Mouse (Mus musculus): ENCODE measurements around the gene Iqsec1. TPM values are rescaled to one million over a fixed set of nuclear protein-coding genes. Genes with fewer than 3 reads are reported as not detected.

Gene Iqsec1
- 100 to 1,000 TPM; 207 to 221 TPM for total RNA-seq (2021)

GRCm38 (mm10) chr6:90988648-90989317, at the start of gene Iqsec1:
Gene Iqsec1 (minus strand): TSS chr6:90988685.
- DNase-seq (ENCODE audit: extremely low spot score in 1 of 2, low spot score in 2 of 2): peak; percentile 81 to 95
- intact Hi-C loops (cut with DNase I): loop anchor here (5.0 kb wide), 3 partner anchors 61 to 171 kb away; no protein-coding TSS in a partner anchor

GRCm38 (mm10) chr6:91028256-91028655, 39.8 kb upstream of the Iqsec1 start:
- intact Hi-C loops (cut with DNase I): no loop called here
- no peak for DNase-seq (ENCODE audit: extremely low spot score in 1 of 2, low spot score in 2 of 2)

DNA sequence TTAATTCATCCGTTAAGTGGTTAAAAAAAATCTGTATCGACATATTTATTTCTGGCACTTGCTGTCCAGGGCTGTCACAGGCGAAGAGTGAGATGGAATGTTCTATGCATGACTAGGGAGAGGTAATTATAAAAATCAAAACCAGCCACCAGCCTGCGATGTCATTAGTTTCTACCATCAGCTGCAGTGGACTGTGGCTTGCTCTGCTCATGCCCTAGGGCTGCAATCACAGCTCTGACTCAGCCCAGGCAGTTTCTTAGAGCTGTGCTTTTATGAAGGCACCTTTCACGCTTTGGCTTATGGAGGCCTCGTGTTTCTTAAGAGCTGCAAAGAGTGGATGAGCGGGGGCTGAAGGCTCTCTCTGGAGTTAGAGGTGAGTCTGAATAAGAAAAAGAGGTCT, 32.3 kb upstream of the Iqsec1 start:
- intact Hi-C loops (cut with DNase I): no loop called here
- no peak for DNase-seq (ENCODE audit: extremely low spot score in 1 of 2, low spot score in 2 of 2)

- intact Hi-C loops (cut with DNase I): no loop called here
- no peak for DNase-seq (ENCODE audit: extremely low spot score in 1 of 2, low spot score in 2 of 2)
Observed at GRCm38 (mm10) chr6:91016600-91017230, 28.2 kb upstream of the Iqsec1 start.

DNA sequence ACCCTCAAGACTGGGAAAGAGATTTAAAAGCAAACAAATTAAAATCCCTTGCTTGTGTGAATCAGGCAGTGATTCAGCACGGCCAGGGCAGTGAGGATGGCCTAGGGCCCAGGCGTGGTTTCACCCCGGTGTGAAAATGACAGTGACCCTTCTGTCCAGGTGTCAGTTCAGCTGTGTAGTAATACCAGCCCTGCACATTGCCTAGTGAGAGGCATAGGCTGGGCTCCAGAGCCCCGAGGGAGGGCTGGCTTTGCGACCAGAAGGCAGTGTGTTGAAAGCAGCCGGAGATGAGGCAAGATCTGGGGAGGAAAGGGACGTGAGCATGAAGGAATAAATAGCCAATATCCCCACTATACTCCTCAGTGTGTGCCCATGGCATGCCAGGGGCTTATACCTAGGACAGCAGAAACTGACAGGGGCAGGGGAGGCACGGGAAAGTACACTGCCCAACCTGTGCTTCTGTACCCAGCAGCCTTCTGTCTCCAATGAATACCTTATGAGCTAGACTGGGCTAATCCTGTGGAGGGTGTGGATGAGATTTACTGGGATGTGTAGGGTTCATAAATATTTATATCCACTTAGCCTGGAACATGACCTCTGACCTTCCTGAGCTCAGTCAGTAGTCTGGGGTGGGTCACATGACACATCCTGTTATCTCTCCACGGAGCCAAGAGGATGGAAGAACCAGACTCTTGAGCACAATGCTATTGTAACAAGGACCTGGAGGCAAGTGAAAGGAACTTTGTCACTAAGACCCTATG, 25.9 kb upstream of the Iqsec1 start:
- no peak for DNase-seq (ENCODE audit: extremely low spot score in 1 of 2, low spot score in 2 of 2)
- intact Hi-C loops (cut with DNase I): no loop called here

- DNase-seq (ENCODE audit: extremely low spot score in 1 of 2, low spot score in 2 of 2): no peak
- intact Hi-C loops (cut with DNase I): no loop called here
Observed at GRCm38 (mm10) chr6:91012458-91012857, 24.0 kb upstream of the Iqsec1 start.

- DNase-seq (ENCODE audit: extremely low spot score in 1 of 2, low spot score in 2 of 2): no peak
- intact Hi-C loops (cut with DNase I): no loop called here
Observed at GRCm38 (mm10) chr6:91011568-91011967, 23.1 kb upstream of the Iqsec1 start.

- intact Hi-C loops (cut with DNase I): no loop called here
- no peak for DNase-seq (ENCODE audit: extremely low spot score in 1 of 2, low spot score in 2 of 2)
Observed at GRCm38 (mm10) chr6:91008284-91008830, 19.9 kb upstream of the Iqsec1 start.

DNA sequence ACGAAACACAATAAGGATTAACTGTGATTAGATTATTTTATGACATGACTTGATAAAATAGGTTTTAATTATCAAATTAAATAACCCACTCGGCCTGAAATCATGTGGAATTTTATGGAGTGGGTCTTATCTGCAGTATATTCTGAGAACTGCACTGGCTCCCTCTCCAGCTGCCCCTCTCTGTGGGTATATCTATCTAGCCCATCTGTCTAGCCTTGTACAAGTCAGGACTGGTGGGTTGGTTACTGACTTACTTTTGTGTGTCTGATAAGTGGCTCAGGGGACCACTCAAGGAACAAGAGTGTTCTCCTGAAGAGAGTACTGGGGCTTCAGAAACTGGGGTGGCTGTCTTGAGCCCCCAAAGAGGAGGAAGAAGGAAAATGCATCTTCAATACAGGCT, 18.7 kb upstream of the Iqsec1 start:
- no peak for DNase-seq (ENCODE audit: extremely low spot score in 1 of 2, low spot score in 2 of 2)
- intact Hi-C loops (cut with DNase I): no loop called here

DNA sequence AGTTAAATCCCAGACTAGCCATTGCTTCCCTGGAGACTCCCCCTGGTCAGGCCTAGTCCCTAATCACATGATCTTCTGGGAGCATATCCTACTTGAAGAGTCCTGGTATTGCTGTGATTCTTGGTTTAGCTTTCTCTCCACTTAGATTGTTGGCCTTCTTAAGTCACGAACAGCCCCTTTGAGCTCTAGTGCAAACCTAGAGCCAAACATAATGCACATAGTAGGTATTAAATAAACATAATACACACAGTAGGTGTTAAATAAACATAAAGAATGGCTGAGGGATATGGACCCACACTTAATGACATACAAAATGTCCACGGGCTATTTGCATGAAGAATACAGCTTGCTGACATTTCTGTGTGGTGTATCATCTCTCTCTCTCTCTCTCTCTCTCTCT, 15.7 kb upstream of the Iqsec1 start:
- DNase-seq (ENCODE audit: extremely low spot score in 1 of 2, low spot score in 2 of 2): no peak
- intact Hi-C loops (cut with DNase I): no loop called here

GRCm38 (mm10) chr6:91003310-91003995, 15.0 kb upstream of the Iqsec1 start:
- DNase-seq (ENCODE audit: extremely low spot score in 1 of 2, low spot score in 2 of 2): no peak
- intact Hi-C loops (cut with DNase I): no loop called here

DNA sequence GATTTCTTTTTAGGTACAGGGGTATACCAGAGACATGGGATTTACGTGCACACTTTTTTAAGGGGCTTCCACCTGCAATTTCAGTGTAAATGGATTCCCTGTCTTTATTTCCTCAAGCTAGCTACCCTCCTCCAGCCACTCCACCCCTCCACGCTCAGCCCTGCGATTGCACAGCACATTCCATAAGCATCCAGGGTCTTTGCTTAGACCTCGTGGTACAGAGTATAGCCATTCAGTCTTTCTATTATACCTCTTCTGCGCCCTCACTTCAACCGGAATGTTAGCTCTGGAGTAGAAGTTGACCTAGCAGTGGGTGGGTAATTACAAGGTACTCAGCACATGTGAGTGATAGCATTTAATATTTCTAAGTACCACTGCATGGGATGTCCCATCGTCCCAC, 13.1 kb upstream of the Iqsec1 start:
- intact Hi-C loops (cut with DNase I): no loop called here
- DNase-seq (ENCODE audit: extremely low spot score in 1 of 2, low spot score in 2 of 2): no peak

DNA sequence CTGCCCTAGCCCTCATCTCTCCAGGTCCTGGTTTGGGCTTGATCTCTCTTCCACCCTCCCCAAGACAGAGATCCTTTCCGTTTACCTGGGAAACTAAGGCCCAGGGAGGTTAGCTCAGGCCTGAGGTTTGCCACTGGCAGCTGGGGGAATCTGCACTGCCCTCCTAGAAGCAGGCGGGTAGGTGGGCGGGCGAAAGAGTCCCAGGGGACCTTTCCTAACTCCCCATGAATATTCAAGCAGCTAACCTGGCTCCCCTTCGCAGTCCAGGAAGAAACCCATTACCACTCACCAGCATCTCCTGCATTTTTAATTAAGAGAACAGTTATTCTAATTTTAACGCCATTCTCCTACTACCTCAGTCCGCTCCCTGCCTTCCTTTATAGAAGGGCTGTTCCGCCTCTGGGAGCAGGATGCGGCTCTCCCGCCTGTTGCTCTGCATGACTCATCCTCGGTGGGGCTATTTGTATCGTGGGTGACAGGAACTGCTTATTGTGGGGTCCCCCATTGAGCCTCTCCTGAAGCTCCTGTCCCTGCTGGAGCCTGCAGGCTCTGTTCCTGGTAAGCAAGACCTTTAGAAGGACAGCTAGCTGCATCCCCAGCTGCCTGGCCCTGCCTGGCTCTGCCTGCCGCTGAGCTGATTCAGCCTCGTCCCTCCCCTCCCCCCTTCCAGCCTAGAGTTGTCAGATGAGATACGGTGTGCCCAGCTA, 12.5 kb upstream of the Iqsec1 start:
- peak; percentile 25 to 56 for DNase-seq (ENCODE audit: extremely low spot score in 1 of 2, low spot score in 2 of 2)
- intact Hi-C loops (cut with DNase I): no loop called here

DNA sequence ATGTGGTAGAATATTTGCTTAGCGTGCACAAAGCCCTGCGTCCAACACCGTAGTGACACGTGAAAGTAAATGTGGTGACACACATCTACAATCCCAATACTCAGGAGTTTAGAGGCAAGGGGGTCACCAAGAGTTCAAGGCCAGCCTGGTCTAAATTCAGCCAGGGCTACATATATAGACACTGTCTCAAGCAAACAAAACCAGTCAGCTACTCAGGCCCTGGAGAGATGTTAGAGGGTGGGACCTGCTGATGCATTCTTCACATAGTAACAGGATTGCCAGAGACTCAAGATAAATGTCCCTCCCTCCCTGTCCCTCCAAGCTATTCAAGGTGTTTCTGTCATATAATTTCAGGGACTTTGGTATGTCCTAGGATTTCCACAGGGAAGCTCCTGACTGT, 10.7 kb upstream of the Iqsec1 start:
- intact Hi-C loops (cut with DNase I): no loop called here
- DNase-seq (ENCODE audit: extremely low spot score in 1 of 2, low spot score in 2 of 2): no peak

- DNase-seq (ENCODE audit: extremely low spot score in 1 of 2, low spot score in 2 of 2): no peak
- intact Hi-C loops (cut with DNase I): no loop called here
Observed at GRCm38 (mm10) chr6:90997025-90997424, 8.5 kb upstream of the Iqsec1 start.

DNA sequence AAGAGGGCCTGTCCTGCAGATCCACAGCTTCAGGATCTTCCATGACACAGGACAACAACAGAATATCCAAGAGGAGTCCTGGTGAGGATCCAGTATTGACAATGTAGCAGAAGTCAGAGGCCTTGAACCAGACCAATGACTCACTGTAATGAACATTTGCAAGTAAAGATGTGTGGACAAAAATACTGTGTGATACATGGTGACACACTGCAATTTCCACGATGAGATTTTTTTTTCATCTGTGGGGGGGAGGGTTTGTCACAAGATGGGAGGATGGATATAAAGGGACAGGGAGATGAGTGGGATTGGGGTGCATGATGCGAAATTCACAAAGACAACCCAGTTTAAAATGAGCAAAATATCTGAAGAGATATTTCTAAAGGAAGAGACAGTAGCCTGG, 7.7 kb upstream of the Iqsec1 start:
- intact Hi-C loops (cut with DNase I): no loop called here
- DNase-seq (ENCODE audit: extremely low spot score in 1 of 2, low spot score in 2 of 2): no peak

DNA sequence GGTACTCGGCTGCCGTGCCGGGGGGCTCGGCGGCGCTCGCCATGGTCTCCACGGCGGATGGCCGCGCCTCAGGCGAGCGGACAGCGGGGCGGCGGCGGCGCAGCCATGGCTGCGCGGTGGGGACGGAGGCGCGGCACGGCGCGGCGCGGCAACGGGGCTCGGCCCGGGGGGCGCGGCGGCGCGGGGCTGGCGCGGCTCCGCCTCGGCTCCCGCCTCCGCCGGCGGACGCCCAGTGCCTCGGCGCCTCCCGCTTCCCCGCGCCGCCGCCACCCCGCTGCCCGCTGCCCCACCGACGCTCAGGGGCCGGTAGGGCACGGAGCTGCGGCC, 223 bp downstream of the Iqsec1 start:
- intact Hi-C loops (cut with DNase I): loop anchor here (5.0 kb wide), 3 partner anchors 61 to 171 kb away; no protein-coding TSS in a partner anchor
- DNase-seq (ENCODE audit: extremely low spot score in 1 of 2, low spot score in 2 of 2): no peak

- DNase-seq (ENCODE audit: extremely low spot score in 1 of 2, low spot score in 2 of 2): peak in 1 of 2 experiments; percentile 61
- intact Hi-C loops (cut with DNase I): loop anchor here (5.0 kb wide), 3 partner anchors 60 to 170 kb away; no protein-coding TSS in a partner anchor
Observed at GRCm38 (mm10) chr6:90987561-90988298, 755 bp downstream of the Iqsec1 start.

Data from left cerebral cortex, postnatal 10 days (tissue).